Mouse (Mus musculus): ENCODE results near the gene Rbpj. TPM values are rescaled to one million over a fixed set of nuclear protein-coding genes. Genes with fewer than 3 reads are reported as not detected.

Gene Rbpj
- total RNA-seq, 4 experiments from 2014 or later: 37.6 to 53.7 (median 46.0) TPM

GRCm38 (mm10) chr5:53593080-53593688, 127.2 kb downstream of the Rbpj start:
- DNase-seq: no peak

- no peak for DNase-seq
Observed at GRCm38 (mm10) chr5:53594274-53594673, 128.3 kb downstream of the Rbpj start.

GRCm38 (mm10) chr5:53598510-53598909, 132.6 kb downstream of the Rbpj start:
- DNase-seq: no peak

GRCm38 (mm10) chr5:53599116-53599515, 133.2 kb downstream of the Rbpj start:
- no peak for DNase-seq

GRCm38 (mm10) chr5:53602194-53602593, 136.2 kb downstream of the Rbpj start:
- DNase-seq: no peak

- no peak for DNase-seq
Observed at GRCm38 (mm10) chr5:53605450-53605849, 139.5 kb downstream of the Rbpj start.

- DNase-seq: no peak
Observed at GRCm38 (mm10) chr5:53607230-53607996, 141.5 kb downstream of the Rbpj start.

GRCm38 (mm10) chr5:53618844-53619243, 152.9 kb downstream of the Rbpj start:
- DNase-seq: no peak

- DNase-seq: no peak
Observed at GRCm38 (mm10) chr5:53632026-53632425, 166.1 kb downstream of the Rbpj start.

- no peak for DNase-seq
Observed at GRCm38 (mm10) chr5:53636795-53637194, 170.8 kb downstream of the Rbpj start.

- no peak for DNase-seq
Observed at GRCm38 (mm10) chr5:53637206-53637605, 171.3 kb downstream of the Rbpj start.

- no peak for DNase-seq
Observed at GRCm38 (mm10) chr5:53638647-53639046, 172.7 kb downstream of the Rbpj start.

GRCm38 (mm10) chr5:53646669-53647068, 180.7 kb downstream of the Rbpj start:
- no peak for DNase-seq

GRCm38 (mm10) chr5:53647358-53647757, 181.4 kb downstream of the Rbpj start:
- DNase-seq: no peak

GRCm38 (mm10) chr5:53656596-53656995, 190.6 kb downstream of the Rbpj start:
- no peak for DNase-seq

GRCm38 (mm10) chr5:53657925-53658324, 192.0 kb downstream of the Rbpj start:
- DNase-seq: no peak

GRCm38 (mm10) chr5:53661508-53661907, 195.6 kb downstream of the Rbpj start:
- DNase-seq: no peak

- no peak for DNase-seq
Observed at GRCm38 (mm10) chr5:53662413-53662812, 196.5 kb downstream of the Rbpj start.

- no peak for DNase-seq
Observed at GRCm38 (mm10) chr5:53663665-53664064, 197.7 kb downstream of the Rbpj start.

- DNase-seq: no peak
Observed at GRCm38 (mm10) chr5:53668021-53668420, 202.1 kb downstream of the Rbpj start.

- no peak for DNase-seq
Observed at GRCm38 (mm10) chr5:53670321-53670938, 204.5 kb downstream of the Rbpj start.

- no peak for DNase-seq
Observed at GRCm38 (mm10) chr5:53671507-53671906, 205.6 kb downstream of the Rbpj start.

GRCm38 (mm10) chr5:53672352-53672751, 206.4 kb downstream of the Rbpj start:
- DNase-seq: peak; percentile 34
